Mouse (Mus musculus) CH12.LX (cell line): Measurements from ENCODE around the gene Tph2. TPM values are rescaled to one million over a fixed set of nuclear protein-coding genes. Genes with fewer than 3 reads are reported as not detected.

Experiments
- DNase-seq: peaks from one replicate; pipeline ENCODE4 v3.0.0-alpha.2; 2013; ENCODE audit errors: extremely low read depth
- H3K27ac ChIP-seq: 2 replicates; pipeline ENCODE4 v1.5.1; 2012; ENCODE audit warnings: low read depth, mild to moderate bottlenecking, control low read depth, moderate library complexity; ENCODE audit not compliant: insufficient read depth
- H3K27me3 ChIP-seq: replicated peaks from 2 replicates; pipeline ENCODE3; 2012; ENCODE audit warnings: inconsistent platforms
- H3K36me3 ChIP-seq, 2 experiments: replicated peaks in 1 of 2; 2 replicates each; pipeline versions ENCODE3 to v1.6.1; 2012; ENCODE audit warnings: inconsistent platforms in 1 of 2, low read length in 1 of 2, mild to moderate bottlenecking in 1 of 2, mixed read lengths in 1 of 2, moderate library complexity in 1 of 2; ENCODE audit not compliant: control insufficient read depth in 1 of 2, insufficient read depth in 1 of 2
- H3K4me1 ChIP-seq, 2 experiments: 2 replicates each; pipeline ENCODE4 v1.6.1; 2012; ENCODE audit warnings: inconsistent platforms in 1 of 2, moderate library complexity in 1 of 2; ENCODE audit not compliant: insufficient read depth in 2 of 2, control insufficient read depth in 1 of 2
- H3K4me2 ChIP-seq: 2 replicates; pipeline ENCODE4 v1.6.1; 2012; ENCODE audit warnings: low read depth, mild to moderate bottlenecking, control low read depth; ENCODE audit not compliant: poor library complexity, insufficient read depth, severe bottlenecking
- H3K4me3 ChIP-seq, 3 experiments: fragments of 150-350 bp in 1 of 3; sonication (generic) in 1 of 3; replicated peaks in 1 of 3; 2 replicates each; pipeline versions ENCODE3 to v1.5.1; 2011 to 2012; ENCODE audit warnings: low read depth in 2 of 3, low read length in 2 of 3, mild to moderate bottlenecking in 2 of 3, moderate library complexity in 2 of 3, control low read depth in 1 of 3, improper control_type of control experiment in 1 of 3, inconsistent platforms in 1 of 3, mixed read lengths in 1 of 3; ENCODE audit not compliant: poor library complexity in 1 of 3
- H3K79me2 ChIP-seq: replicated peaks from 2 replicates; pipeline ENCODE4 v1.6.1; 2012; ENCODE audit warnings: mild to moderate bottlenecking, moderate library complexity; ENCODE audit not compliant: control insufficient read depth, poor library complexity, insufficient read depth, severe bottlenecking; ENCODE audit errors: extremely low read depth
- H3K9ac ChIP-seq: 2 replicates; pipeline ENCODE4 v1.6.1; 2012; ENCODE audit warnings: low read depth, mild to moderate bottlenecking, control low read depth, moderate library complexity; ENCODE audit not compliant: insufficient read depth
- H3K9me3 ChIP-seq: replicated peaks from 2 replicates; pipeline ENCODE3; 2012; ENCODE audit warnings: low read length, inconsistent platforms, mixed read lengths
- CHD1 ChIP-seq: IDR thresholded peaks from 2 replicates; pipeline ENCODE4 v1.6.1; 2012; ENCODE audit warnings: low read depth, low read length, improper control_type of control experiment, inconsistent platforms
- CHD2 ChIP-seq: IDR thresholded peaks from 2 replicates; pipeline ENCODE4 v1.6.1; 2011; ENCODE audit warnings: low read length, improper control_type of control experiment
- CTCF ChIP-seq, 2 experiments: IDR thresholded peaks in 1 of 2; conservative IDR thresholded peaks in 1 of 2; 2 replicates each; pipeline ENCODE4 v1.5.1; 2011 to 2012; ENCODE audit warnings: low read depth in 2 of 2, low read length in 2 of 2, improper control_type of control experiment in 1 of 2, inconsistent platforms in 1 of 2, mild to moderate bottlenecking in 1 of 2, moderate library complexity in 1 of 2
- E2F4 ChIP-seq: IDR thresholded peaks from 2 replicates; pipeline ENCODE4 v1.6.1; 2011; ENCODE audit warnings: low read depth, low read length, improper control_type of control experiment; ENCODE audit not compliant: insufficient replicate concordance
- ELF1 ChIP-seq: IDR thresholded peaks from 2 replicates; pipeline ENCODE4 v1.6.1; 2014; ENCODE audit warnings: low read depth, mild to moderate bottlenecking, inconsistent platforms, low read length, improper control_type of control experiment
- ETS1 ChIP-seq: conservative IDR thresholded peaks from 2 replicates; pipeline ENCODE4 v1.6.1; 2012; ENCODE audit warnings: low read depth, mild to moderate bottlenecking, inconsistent platforms, low read length, improper control_type of control experiment, moderate library complexity
- JUND ChIP-seq: conservative IDR thresholded peaks from 2 replicates; pipeline ENCODE4 v1.6.1; 2011; ENCODE audit warnings: low read depth, low read length, improper control_type of control experiment
- MAFK ChIP-seq: IDR thresholded peaks from 2 replicates; pipeline ENCODE4 v1.6.1; 2011; ENCODE audit warnings: low read length, improper control_type of control experiment; ENCODE audit not compliant: insufficient replicate concordance
- MAZ ChIP-seq: IDR thresholded peaks from 2 replicates; pipeline ENCODE4 v1.6.1; 2012; ENCODE audit warnings: low read depth, mild to moderate bottlenecking, inconsistent platforms, low read length, improper control_type of control experiment, moderate library complexity
- NELFE ChIP-seq: IDR thresholded peaks from 2 replicates; pipeline ENCODE4 v1.6.1; 2011; ENCODE audit warnings: low read depth, low read length, improper control_type of control experiment
- NRF1 ChIP-seq: IDR thresholded peaks from 2 replicates; pipeline ENCODE4 v1.6.1; 2014; ENCODE audit warnings: low read depth, mild to moderate bottlenecking, inconsistent platforms, low read length, improper control_type of control experiment, moderate library complexity
- RAD21 ChIP-seq: IDR thresholded peaks from 2 replicates; pipeline ENCODE4 v1.6.1; 2011; ENCODE audit warnings: low read depth, mild to moderate bottlenecking, low read length, improper control_type of control experiment, moderate library complexity
- SMC3 ChIP-seq: IDR thresholded peaks from 2 replicates; pipeline ENCODE4 v1.6.1; 2011; ENCODE audit warnings: low read depth, low read length, improper control_type of control experiment
- TCF12 ChIP-seq: IDR thresholded peaks from 2 replicates; pipeline ENCODE4 v1.6.1; 2014; ENCODE audit warnings: low read depth, mild to moderate bottlenecking, inconsistent platforms, low read length, improper control_type of control experiment
- USF1 ChIP-seq: IDR thresholded peaks from 2 replicates; pipeline ENCODE4 v1.6.1; 2014; ENCODE audit warnings: low read depth, mild to moderate bottlenecking, inconsistent platforms, low read length, improper control_type of control experiment
- ZKSCAN1 ChIP-seq: IDR thresholded peaks from 2 replicates; pipeline ENCODE4 v1.6.1; 2012; ENCODE audit warnings: low read depth, inconsistent platforms, low read length, improper control_type of control experiment, borderline replicate concordance
- ZMIZ1 ChIP-seq: IDR thresholded peaks from 2 replicates; pipeline ENCODE4 v1.6.1; 2012; ENCODE audit warnings: low read depth, mild to moderate bottlenecking, inconsistent platforms, low read length, improper control_type of control experiment
- ZNF384 ChIP-seq: IDR thresholded peaks from 2 replicates; pipeline ENCODE4 v1.6.1; 2012; ENCODE audit warnings: low read depth, low read length, improper control_type of control experiment, inconsistent platforms
- dilution Hi-C: fragments of 300-500 bp; cut with MboI; formaldehyde crosslinking; loops from 2 replicates; pipeline ENCODE4 v1.14.3; 2020; ENCODE audit warnings: low sequenced_read_pairs; ENCODE audit not compliant: extremely low pct_unique_long_range_greater_than_20kb, extremely low pct_ligation_motif_present
- in situ Hi-C: fragments of 300-500 bp; cut with MboI; formaldehyde crosslinking; loops from 3 replicates; pipeline ENCODE4 v1.14.3; 2019; ENCODE audit warnings: low sequenced_read_pairs, low pct_ligation_motif_present, low pct_unique_long_range_greater_than_20kb, mixed read lengths
- polyA plus RNA-seq: library from polyadenylated mRNA; unstranded; fragments of >175 nt; gene quantifications from 2 replicates; pipeline ENCODE4 v1.2.1, GENCODE M21; 2012; ENCODE audit warnings: low read depth; ENCODE audit not compliant: insufficient read length
- total RNA-seq, 2 experiments: library from RNA; depleted of rRNA; stranded (reverse); fragments of 300-350 nt in 1 of 2; fragments of >200 nt in 1 of 2; gene quantifications; 2 replicates each; pipeline ENCODE4 v1.2.3; 2012 to 2014

Gene Tph2
- total and polyA plus RNA-seq, 3 experiments = 0.42 to 0.55 (median 0.54) TPM

DNA sequence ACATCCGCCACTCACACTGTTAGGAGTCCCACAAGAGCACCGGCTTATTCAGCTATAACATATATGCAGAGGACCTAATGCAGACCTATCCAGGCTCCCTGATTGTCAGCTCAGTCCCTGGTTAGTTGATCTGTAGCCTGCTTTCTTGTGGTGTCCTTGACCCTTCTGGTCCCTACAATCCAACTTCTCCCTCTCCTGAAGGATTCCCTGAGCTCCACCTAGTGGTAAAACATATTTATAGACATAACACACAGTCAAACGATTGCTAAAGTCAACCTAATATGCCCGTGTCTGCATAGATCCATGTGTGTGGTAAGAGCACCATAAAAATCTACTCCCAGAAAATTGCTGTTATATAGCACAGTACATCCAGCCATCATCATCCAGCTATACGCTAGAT lies 37.5 kb downstream of the Tph2 start:
- Histone ChIP-seq H3K79me2 (no peaks in the 10 kb centered on the region), H3K27ac (no peak overlapping the region), H3K4me2 (no peak overlapping the region), H3K4me1 (no peaks in the 10 kb centered on the region), H3K9me3 (no peaks in the 10 kb centered on the region), H3K4me3 (no peak overlapping the region), H3K36me3 (no peaks in the 10 kb centered on the region), H3K27me3 (peaks cover 3% of the 10 kb centered on the region), H3K9ac (no peak overlapping the region)
- peak; percentile 46 to 66; a peak in 3 of 4 replicates for TF ChIP-seq CTCF (conservative IDR thresholded peaks at IDR 0.05 in 1 of 2, IDR thresholded peaks at IDR 0.05 in 1 of 2; ENCODE audit: low read depth in 2 of 2, low read length in 2 of 2)
- TF ChIP-seq RAD21 = peak; percentile 62
- no peak for TF ChIP-seq MAZ
- no peak for TF ChIP-seq NRF1
- TF ChIP-seq CHD1 = no peak
- no peak for TF ChIP-seq ELF1
- no peak for TF ChIP-seq MAFK
- peak; percentile 45 for TF ChIP-seq SMC3
- no peak for TF ChIP-seq NELFE
- DNase-seq = peak; percentile 29
- in situ Hi-C loops (no loop called here), dilution Hi-C loops (no loop called here)

GRCm38 (mm10) chr10:115146257-115146898 lies 38.4 kb downstream of the Tph2 start:
- Histone ChIP-seq H3K36me3 (no peaks in the 10 kb centered on the region), H3K27ac (no peak overlapping the region), H3K9ac (no peak overlapping the region), H3K79me2 (no peaks in the 10 kb centered on the region), H3K4me3 (no peak overlapping the region), H3K4me1 (no peaks in the 10 kb centered on the region), H3K27me3 (peaks cover 3% of the 10 kb centered on the region), H3K4me2 (no peak overlapping the region), H3K9me3 (no peaks in the 10 kb centered on the region)
- DNase-seq = no peak
- in situ Hi-C loops = no loop called here
- TF ChIP-seq ZKSCAN1 = no peak
- TF ChIP-seq CHD2 = no peak
- TF ChIP-seq TCF12 = no peak
- no peak for TF ChIP-seq USF1
- no peak for TF ChIP-seq MAZ
- TF ChIP-seq E2F4 = no peak
- dilution Hi-C loops = no loop called here

DNA sequence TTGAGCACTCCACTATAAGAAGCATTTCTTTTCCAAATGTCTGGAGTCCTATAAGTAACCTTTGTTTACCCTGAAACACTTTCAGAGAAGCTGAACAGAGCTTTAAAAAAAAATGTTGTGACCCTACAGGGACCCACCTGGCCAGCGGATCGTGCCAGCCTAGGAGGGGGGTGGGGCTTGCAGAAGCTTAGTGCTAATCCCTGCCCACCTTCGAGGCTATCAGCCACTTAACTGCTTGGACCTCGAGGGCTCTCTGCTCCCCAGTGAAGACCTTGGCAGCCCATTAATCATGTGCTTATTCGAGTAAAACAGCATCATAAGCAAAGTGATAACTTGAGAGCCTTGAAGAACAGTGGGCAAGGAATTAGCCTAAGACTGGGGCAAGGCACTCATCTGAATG lies 40.3 kb downstream of the Tph2 start:
- DNase-seq = no peak
- in situ Hi-C loops (no loop called here), dilution Hi-C loops (no loop called here)
- TF ChIP-seq NRF1 = no peak
- no peak for TF ChIP-seq JUND
- TF ChIP-seq ZNF384 = no peak
- no peak for TF ChIP-seq ZMIZ1
- no peak for TF ChIP-seq TCF12
- no peak for TF ChIP-seq ETS1
- no peak for TF ChIP-seq MAFK
- TF ChIP-seq MAZ = no peak
- Histone ChIP-seq H3K79me2 (no peaks in the 10 kb centered on the region), H3K4me2 (no peak overlapping the region), H3K4me3 (no peak overlapping the region), H3K27me3 (peaks cover 3% of the 10 kb centered on the region), H3K4me1 (no peaks in the 10 kb centered on the region), H3K9me3 (no peaks in the 10 kb centered on the region), H3K27ac (no peak overlapping the region), H3K9ac (no peak overlapping the region), H3K36me3 (no peaks in the 10 kb centered on the region)
